Mouse (Mus musculus): Measurements from ENCODE around the gene Dennd6b.

- TF ChIP-seq CTCF (IDR thresholded peaks at IDR 0.05) (0 out of 2 replicates have a peak, but pooled peaks have one; percentile 8), POLR2A (IDR thresholded peaks at IDR 0.05; ENCODE audit: insufficient read depth, low read depth, low read length) (no peak), EP300 (IDR thresholded peaks at IDR 0.05; ENCODE audit: insufficient read depth, low read depth, low read length) (no peak)
Measured at GRCm38 (mm10) chr15:89150041-89150390, 46.3 kb downstream of the Dennd6b start.

Data from heart, adult 2 months (tissue).